Mouse (Mus musculus) heart, adult 2 months (tissue): Measurements from ENCODE around the gene Rasgef1b.

Experiments used
- CTCF ChIP-seq: fragments of 200-600 bp; IDR thresholded peaks from 2 replicates; pipeline ENCODE4 v1.8.1; 2022; ENCODE audit warnings: antibody characterized with exemption, mild to moderate bottlenecking, moderate library complexity
- POLR2A ChIP-seq: fragments of 200-500 bp; IDR thresholded peaks from 2 replicates; pipeline ENCODE4 v1.6.1; 2011; ENCODE audit warnings: mild to moderate bottlenecking, low read depth, low read length, control low read depth; ENCODE audit not compliant: insufficient read depth

- no peak for TF ChIP-seq POLR2A
- TF ChIP-seq CTCF = no peak
These were observed 491.7 kb downstream of the Rasgef1b start for GRCm38 (mm10) chr5:99236888-99237752.
